Mouse (Mus musculus) adrenal gland (tissue): ENCODE results near the gene Rab19.
"Not testable (repeated sequence)": the region's sequence is repeated elsewhere in the genome, so short reads cannot be mapped to it uniquely, and the experiment has no call there.

Experiments
- intact Hi-C: fragments of 180-260 bp; cut with DNase I; formaldehyde crosslinking; loops from one replicate; pipeline ENCODE4 v1.15.1; 2025

The Rab19 gene

DNA sequence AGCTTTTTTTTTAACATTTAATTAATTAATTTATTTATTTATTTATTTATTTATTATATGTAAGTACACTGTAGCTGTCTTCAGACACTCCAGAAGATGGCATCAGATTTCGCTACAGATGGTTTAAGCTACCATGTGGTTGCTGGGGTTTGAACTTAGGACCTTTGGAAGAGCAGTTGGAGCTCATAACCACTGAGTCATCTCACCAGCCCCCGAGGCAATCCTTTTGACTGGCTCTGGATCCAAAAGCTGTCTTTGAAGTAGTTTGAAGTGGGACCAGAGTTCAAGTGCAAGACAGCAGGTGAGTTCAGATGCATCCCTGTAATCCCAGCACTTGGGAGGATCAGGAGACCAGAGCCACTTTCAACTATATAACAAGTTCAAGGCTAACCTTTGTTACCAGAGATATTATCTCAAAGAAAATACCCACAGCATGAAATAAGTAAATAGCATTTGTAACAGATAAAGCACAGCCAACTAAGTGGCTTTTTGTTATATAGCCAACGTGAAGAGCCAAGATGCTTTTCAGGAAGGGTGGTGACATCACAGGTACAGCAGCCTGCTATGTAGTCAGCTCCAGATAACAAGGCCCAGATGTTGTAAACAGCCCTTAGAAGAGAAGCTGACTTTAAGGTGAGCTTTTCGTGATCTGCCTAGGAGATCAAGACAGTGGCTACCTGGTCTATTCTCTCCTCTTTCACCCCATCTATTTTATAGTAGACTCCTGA lies 46.5 kb downstream of the Rab19 start:
- intact Hi-C loops = no loop called here

GRCm38 (mm10) chr6:39429007-39429788 lies 48.2 kb downstream of the Rab19 start:
- intact Hi-C loops = no loop called here

DNA sequence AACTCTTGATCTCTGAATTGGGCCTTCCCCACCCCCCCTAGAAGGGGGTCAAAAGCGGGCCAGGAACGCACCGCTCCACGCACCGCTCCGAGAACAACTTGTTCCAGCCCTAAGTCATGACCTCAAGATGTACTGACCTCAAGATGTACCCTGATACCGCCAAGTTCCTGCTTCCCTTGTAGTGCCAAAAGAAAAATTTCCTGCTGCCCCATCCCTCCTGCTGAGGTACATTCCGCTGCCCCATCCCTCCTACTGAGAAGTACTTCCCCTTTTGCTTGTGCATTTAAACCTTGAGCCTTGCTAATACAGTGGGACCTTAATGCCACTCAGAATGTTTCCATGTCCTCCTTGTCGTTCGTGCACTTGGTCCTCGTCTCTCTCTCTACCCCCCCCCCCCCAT lies 49.7 kb downstream of the Rab19 start:
- intact Hi-C loops = no loop called here

DNA sequence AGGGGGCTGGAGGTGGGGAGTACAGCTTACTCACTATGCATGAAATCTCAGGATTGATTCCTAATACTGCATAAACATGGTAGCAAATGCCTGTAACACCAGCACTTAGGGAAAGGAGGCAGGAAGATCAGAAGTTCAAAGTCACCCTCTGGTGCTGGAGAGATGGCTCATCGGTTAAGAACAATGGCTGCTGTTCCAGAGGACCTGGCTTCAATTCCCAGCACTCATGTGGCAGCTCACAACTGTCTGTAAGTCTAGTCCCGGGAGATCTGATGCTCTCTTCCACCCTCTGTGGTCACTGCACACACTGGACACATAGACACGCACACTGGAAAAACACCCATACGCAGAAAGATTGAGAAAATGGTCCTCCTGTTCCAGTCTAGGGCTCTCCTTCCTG lies 52.2 kb downstream of the Rab19 start:
- intact Hi-C loops = no loop called here

- intact Hi-C loops = no loop called here
Observed at GRCm38 (mm10) chr6:39433701-39434100, 52.7 kb downstream of the Rab19 start.

DNA sequence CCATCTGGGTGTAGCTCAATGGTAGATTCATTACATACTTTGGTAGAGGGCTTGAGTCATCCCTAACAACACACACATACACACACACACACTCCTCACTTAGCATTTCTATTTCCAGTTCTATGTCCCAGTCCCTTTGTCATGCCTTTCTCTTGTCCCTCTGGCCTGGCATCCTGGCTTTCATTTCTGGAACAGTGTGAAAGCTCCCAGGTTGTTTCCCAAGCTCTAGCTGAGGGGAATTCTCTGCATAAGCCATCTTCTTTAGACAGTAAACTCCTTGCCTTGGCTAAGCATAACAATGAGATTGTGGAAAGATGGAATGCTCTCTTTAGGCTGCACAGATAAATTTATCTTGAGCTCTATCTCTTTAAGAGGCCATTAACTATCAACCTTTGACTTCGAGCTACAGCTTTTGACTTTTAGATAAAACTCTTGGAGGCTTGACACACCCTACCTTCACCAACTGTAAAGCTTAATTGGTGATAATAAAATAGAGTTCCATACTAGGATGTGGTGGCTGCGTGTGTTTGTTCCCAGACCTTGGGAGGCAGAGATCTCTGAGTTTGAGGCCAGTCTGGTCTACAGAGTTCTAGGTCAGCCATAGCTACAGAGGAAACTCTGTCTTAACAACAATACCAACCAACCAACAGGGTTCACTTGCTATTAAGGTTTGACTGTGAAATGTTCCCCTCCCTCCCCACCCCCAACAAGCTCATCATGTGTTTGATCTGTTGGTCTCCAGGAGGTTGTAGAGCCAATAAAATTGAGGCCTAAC lies 53.3 kb downstream of the Rab19 start:
- intact Hi-C loops = no loop called here

DNA sequence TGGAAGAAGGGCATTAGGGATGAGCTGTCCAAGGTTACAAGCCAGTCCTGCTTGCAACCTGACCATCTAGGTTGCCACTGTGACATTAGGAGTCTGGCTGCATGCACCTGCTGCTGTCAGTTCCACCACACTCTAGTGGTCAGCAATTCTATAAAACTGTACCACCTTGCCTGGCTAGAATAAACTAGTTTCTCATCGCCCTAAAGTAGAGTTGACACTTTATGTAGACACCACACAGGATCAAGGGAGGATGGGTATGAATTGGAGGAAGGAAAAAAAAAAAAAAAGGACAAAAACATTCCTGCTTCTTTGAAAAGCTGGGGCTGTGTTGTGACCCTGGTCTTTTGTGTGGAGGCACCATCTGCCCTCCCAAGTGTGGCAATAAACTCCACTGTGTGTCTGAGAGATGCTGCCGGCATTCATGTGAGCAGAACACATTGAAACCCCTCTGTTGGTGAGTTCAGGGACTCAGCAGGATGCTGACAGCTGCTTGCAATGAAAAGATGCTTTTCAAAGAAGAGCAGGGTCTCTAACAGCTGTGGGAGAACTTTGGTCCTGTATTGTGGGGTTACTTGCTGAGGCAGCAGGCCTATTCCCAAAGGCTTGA lies 54.0 kb downstream of the Rab19 start:
- intact Hi-C loops = no loop called here

- intact Hi-C loops = no loop called here
Observed at GRCm38 (mm10) chr6:39435875-39436274, 54.9 kb downstream of the Rab19 start.

- intact Hi-C loops = not testable (repeated sequence)
Observed at GRCm38 (mm10) chr6:39437519-39437918, 56.5 kb downstream of the Rab19 start.
